Mouse (Mus musculus) midbrain, embryonic 10.5 days (tissue): ENCODE results near the gene Scube1. TPM values are rescaled to one million over a fixed set of nuclear protein-coding genes. Genes with fewer than 3 reads are reported as not detected.

Experiments used
- DNase-seq: peaks from one replicate; pipeline ENCODE4 v3.0.0-alpha.2; 2017; ENCODE audit warnings: low spot score
- H3K27ac ChIP-seq: fragments of 300-500 bp; sonication (generic); replicated peaks from 2 replicates; pipeline ENCODE4 v1.5.1; 2016; ENCODE audit warnings: mild to moderate bottlenecking
- H3K27me3 ChIP-seq: fragments of 300-500 bp; sonication (generic); 2 replicates; pipeline ENCODE4 v1.6.1; 2016; ENCODE audit warnings: low read depth, mild to moderate bottlenecking; ENCODE audit not compliant: poor library complexity, severe bottlenecking
- H3K36me3 ChIP-seq: fragments of 300-500 bp; sonication (generic); 2 replicates; pipeline ENCODE4 v1.6.1; 2016; ENCODE audit warnings: mild to moderate bottlenecking, moderate library complexity
- H3K4me1 ChIP-seq: fragments of 300-500 bp; sonication (generic); 2 replicates; pipeline ENCODE4 v1.6.1; 2016
- H3K4me3 ChIP-seq: fragments of 300-500 bp; sonication (generic); 2 replicates; pipeline ENCODE4 v1.5.1; 2016; ENCODE audit warnings: mild to moderate bottlenecking, moderate library complexity
- H3K9me3 ChIP-seq: fragments of 300-500 bp; sonication (generic); replicated peaks from 2 replicates; pipeline ENCODE4 v1.6.1; 2016; ENCODE audit warnings: mild to moderate bottlenecking
- WGBS: fragments of 180-500 bp; shearing (Covaris S2); methylation state at CpG from one replicate; pipeline ENCODE4 v1.1.7; 2016; 5-methylcytosine and 5-hydroxymethylcytosine counted together
- polyA plus RNA-seq: library from polyadenylated mRNA; unstranded; fragments of >200 nt; fragmentation: Nextera tagmentation; extraction: Ambion mirVana; gene quantifications from 2 replicates; pipeline ENCODE4 v1.2.1, GENCODE M21; 2016

Scube1 gene
- polyA plus RNA-seq, 1 experiment from 2014 or later = 74.8 TPM

DNA sequence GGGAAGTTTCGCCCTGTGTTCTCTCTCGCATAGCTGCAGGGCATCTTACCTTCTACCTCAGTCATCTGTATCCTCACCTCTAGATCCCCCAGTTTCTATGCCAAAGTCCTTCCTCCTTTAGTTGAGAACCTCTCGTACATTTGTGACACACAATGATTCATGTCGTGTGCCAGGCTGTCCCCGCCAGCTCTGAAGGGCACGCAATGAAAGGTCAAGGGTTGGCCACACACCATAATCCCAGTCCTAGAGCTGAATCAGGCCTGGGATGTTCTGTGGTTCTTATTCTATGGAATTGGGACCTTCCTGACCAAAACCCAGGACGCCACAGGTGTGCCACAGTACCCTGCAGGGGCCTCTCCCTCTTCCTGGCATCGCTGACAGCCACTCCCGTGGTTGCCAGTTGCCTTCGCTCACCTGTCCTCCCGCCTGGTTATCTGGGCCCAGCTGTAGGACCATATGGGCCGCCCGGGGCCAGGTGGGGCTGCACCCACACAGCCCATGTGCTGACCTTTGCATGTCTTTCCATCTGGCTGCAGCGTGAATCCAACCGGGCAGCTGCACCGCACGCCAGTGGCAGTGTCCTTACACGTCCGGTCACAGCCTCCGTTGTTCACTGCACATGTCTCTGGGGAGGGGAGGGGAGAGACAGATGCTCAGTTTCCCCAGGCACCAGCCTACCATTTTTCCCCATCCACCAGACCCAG, 86.5 kb downstream of the Scube1 start:
- Histone ChIP-seq H3K4me1 (peaks cover 24% of the 10 kb centered on the region), H3K27ac (0 out of 2 replicates have a peak overlapping the region, but pooled peaks have one; percentile 57), H3K36me3 (peaks cover 70% of the 10 kb centered on the region), H3K4me3 (no peak overlapping the region), H3K27me3 (0 out of 2 replicates have a peak, but pooled peaks cover 6% of the 10 kb centered on the region), H3K9me3 (no peaks in the 10 kb centered on the region)
- DNase-seq = no peak
- WGBS = 86% methylated on average over 20 of the region's 20 CpGs

DNA sequence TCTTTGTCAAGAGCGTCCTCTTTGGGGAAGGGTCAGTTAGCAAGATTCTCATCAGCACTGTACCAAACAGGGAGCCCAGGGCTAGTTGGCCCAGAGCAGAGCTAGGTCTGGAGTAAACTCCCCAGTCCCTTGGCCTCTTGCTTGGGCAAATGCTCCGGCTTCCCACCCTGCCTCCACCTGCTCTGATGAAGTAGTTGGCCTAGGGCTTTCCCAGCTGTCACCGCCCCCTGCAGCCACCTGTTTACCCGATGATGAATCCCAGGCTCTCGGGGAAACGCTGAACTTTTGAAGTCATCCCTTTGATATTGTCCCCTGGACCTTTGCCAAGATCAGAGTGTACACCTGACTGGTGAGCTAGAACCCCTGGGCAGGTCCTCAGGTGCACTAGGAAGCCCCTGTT, 88.1 kb downstream of the Scube1 start:
- no peaks in the 10 kb centered on the region for H3K9me3 ChIP-seq
- H3K27me3 ChIP-seq = 0 out of 2 replicates have a peak, but pooled peaks cover 6% of the 10 kb centered on the region

DNA sequence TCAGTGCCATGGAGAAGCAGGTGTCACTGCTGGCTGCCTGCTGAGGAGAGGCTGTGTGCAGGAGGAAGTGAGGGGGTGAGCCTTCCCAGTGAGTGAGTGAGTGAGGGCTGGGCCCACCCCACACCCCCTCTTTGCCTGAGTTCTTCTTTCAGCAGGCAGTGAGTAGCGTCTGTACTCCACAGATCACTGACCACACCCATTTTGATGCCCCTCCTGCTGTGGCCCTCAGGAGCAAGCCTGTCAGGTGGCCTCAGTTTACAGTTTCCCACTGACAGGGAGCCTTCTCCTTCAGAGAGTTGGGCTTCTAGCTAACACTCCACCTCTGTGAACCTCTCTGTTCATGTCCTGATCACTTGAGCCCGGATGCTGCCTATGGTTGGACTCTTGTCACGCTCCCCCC, 89.6 kb downstream of the Scube1 start:
- Histone ChIP-seq H3K27me3 (0 out of 2 replicates have a peak, but pooled peaks cover 6% of the 10 kb centered on the region), H3K27ac (no peak overlapping the region), H3K36me3 (peaks cover 85% of the 10 kb centered on the region), H3K4me1 (peaks cover 22% of the 10 kb centered on the region), H3K9me3 (peaks cover 5% of the 10 kb centered on the region), H3K4me3 (no peak overlapping the region)
- DNase-seq = no peak
- WGBS = 53% methylated on average over 3 of the region's 3 CpGs

More for the DNA sequence above, 88.1 kb downstream of the Scube1 start:
- H3K27ac ChIP-seq = no peak overlapping the region
- 90% methylated on average over 6 of the region's 6 CpGs for WGBS
- peaks cover 70% of the 10 kb centered on the region for H3K36me3 ChIP-seq
- H3K4me3 ChIP-seq = no peak overlapping the region
- H3K4me1 ChIP-seq = peaks cover 24% of the 10 kb centered on the region
- DNase-seq = no peak

DNA sequence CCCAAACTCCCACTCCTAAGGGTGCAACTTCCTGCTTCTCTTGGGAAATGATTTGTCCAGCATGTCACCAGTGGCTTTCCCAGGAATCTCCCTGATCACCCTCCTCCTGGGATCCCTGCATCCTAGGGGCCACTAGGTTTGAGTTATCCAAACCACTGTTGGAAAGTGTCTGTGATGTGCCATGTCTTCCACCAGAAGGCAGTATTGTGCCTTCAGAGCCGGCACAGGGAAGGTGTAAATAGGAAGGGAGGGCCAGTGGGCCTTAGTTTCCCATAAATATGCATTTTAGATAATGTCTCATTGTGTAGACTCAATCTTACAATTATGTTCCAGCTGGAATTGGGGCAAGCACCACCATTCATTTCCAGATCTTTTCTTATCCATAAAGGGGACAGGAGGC, 90.7 kb downstream of the Scube1 start:
- H3K27me3 ChIP-seq = 0 out of 2 replicates have a peak, but pooled peaks cover 6% of the 10 kb centered on the region
- peaks cover 11% of the 10 kb centered on the region for H3K4me1 ChIP-seq
- H3K36me3 ChIP-seq = peaks cover 94% of the 10 kb centered on the region
- WGBS = 16% methylated on average over 1 of the region's 1 CpGs
- DNase-seq = no peak
- peaks cover 11% of the 10 kb centered on the region for H3K9me3 ChIP-seq
- no peak overlapping the region for H3K27ac ChIP-seq
- H3K4me3 ChIP-seq = no peak overlapping the region

GRCm38 (mm10) chr15:83631071-83631470, 93.8 kb downstream of the Scube1 start:
- no peak overlapping the region for H3K27ac ChIP-seq
- no peaks in the 10 kb centered on the region for H3K4me1 ChIP-seq
- peaks cover 11% of the 10 kb centered on the region for H3K9me3 ChIP-seq
- 87% methylated on average over 7 of the region's 7 CpGs for WGBS
- DNase-seq = no peak
- no peak overlapping the region for H3K4me3 ChIP-seq
- H3K36me3 ChIP-seq = peaks cover 98% of the 10 kb centered on the region
- H3K27me3 ChIP-seq = no peaks in the 10 kb centered on the region

DNA sequence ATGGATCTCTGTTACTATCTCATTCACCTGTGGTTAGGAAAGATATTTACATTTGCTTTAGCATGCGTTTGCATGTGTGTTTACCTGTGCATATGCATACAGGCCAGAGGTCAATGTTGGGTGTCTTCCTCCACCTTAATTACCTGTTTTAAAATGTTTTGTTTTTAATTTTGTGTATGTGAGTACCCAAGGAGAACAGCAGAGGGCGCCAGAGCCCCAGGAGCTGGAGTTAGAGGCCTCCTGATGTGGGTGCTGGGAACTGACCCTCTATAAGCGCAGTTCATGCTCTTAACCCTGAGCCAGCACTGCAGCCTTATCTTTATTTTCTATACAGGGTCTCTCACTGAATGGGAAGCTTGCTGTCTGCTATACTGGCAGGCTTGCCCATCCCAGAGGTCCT, 95.1 kb downstream of the Scube1 start:
- no peaks in the 10 kb centered on the region for H3K4me1 ChIP-seq
- H3K9me3 ChIP-seq = peaks cover 11% of the 10 kb centered on the region
- peaks cover 99% of the 10 kb centered on the region for H3K36me3 ChIP-seq
- WGBS = 74% methylated on average over 3 of the region's 3 CpGs
- H3K27ac ChIP-seq = no peak overlapping the region
- no peak overlapping the region for H3K4me3 ChIP-seq
- H3K27me3 ChIP-seq = no peaks in the 10 kb centered on the region
- DNase-seq = no peak

GRCm38 (mm10) chr15:83626142-83626645, 98.6 kb downstream of the Scube1 start:
- H3K4me1 ChIP-seq = no peaks in the 10 kb centered on the region

DNA sequence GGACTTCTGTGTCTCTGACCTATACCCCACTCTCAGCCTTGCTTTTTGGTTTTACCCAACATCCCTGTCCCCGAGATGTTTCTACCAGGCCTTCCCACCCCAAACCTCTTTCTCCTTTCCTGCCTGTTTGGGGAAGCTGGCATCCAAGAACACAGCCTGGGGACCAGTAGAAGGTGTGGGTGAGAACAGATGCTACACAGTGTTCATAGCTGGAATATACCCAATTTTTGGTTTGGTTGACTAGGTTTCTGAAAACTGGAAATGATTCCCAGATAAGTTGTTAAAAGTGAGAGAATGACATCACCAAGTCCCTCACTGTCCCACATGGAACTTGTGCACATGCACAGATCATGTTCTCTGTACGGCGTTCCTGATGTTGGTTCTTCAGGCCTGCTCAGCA, 109.6 kb downstream of the Scube1 start:
- no peaks in the 10 kb centered on the region for H3K4me1 ChIP-seq
- H3K9me3 ChIP-seq = no peaks in the 10 kb centered on the region
- no peak overlapping the region for H3K27ac ChIP-seq
- no peak overlapping the region for H3K4me3 ChIP-seq
- H3K36me3 ChIP-seq = peaks cover 98% of the 10 kb centered on the region
- 99% methylated on average over 3 of the region's 3 CpGs for WGBS
- no peak for DNase-seq
- H3K27me3 ChIP-seq = no peaks in the 10 kb centered on the region

More at GRCm38 (mm10) chr15:83626142-83626645, 98.6 kb downstream of the Scube1 start:
- peaks cover 96% of the 10 kb centered on the region for H3K36me3 ChIP-seq
- no peaks in the 10 kb centered on the region for H3K27me3 ChIP-seq
- 94% methylated on average over 2 of the region's 2 CpGs for WGBS
- no peak overlapping the region for H3K4me3 ChIP-seq
- no peak overlapping the region for H3K27ac ChIP-seq
- no peak for DNase-seq
- H3K9me3 ChIP-seq = peaks cover 11% of the 10 kb centered on the region

- no peaks in the 10 kb centered on the region for H3K4me1 ChIP-seq
- no peaks in the 10 kb centered on the region for H3K9me3 ChIP-seq
- WGBS = 53% methylated on average over 15 of the region's 15 CpGs
- H3K4me3 ChIP-seq = no peak overlapping the region
- peaks cover 69% of the 10 kb centered on the region for H3K36me3 ChIP-seq
- H3K27me3 ChIP-seq = no peaks in the 10 kb centered on the region
- H3K27ac ChIP-seq = no peak overlapping the region
- peak; percentile 60 for DNase-seq
Observed at GRCm38 (mm10) chr15:83607115-83607802, 117.6 kb downstream of the Scube1 start.

- Histone ChIP-seq H3K36me3 (peaks cover 63% of the 10 kb centered on the region), H3K27ac (no peak overlapping the region), H3K4me1 (no peaks in the 10 kb centered on the region), H3K9me3 (no peaks in the 10 kb centered on the region), H3K27me3 (no peaks in the 10 kb centered on the region), H3K4me3 (no peak overlapping the region)
- no peak for DNase-seq
- 91% methylated on average over 8 of the region's 8 CpGs for WGBS
Observed at GRCm38 (mm10) chr15:83606700-83607099, 118.1 kb downstream of the Scube1 start.

DNA sequence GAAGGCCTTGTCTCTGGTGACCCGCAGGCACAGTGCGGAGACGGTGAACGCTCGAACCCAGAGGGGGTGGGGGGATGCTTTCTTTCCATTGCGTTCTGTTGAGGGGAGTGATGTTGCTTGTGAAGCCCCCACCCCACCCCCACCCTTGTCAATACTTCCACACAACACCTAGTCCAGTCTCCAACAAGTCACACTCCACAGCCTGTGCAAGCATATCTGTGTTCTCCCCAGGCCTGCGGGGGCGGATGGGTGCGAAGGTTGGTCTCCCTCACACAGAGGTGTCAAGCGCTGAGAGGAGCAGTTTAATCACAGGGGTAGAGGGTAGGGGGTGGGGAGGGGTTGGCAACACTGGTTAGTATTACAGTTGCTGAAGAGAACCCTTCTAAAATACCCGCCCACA, 118.6 kb downstream of the Scube1 start:
- H3K4me1 ChIP-seq = 0 out of 2 replicates have a peak, but pooled peaks cover 1% of the 10 kb centered on the region
- no peak for DNase-seq
- WGBS = 92% methylated on average over 11 of the region's 11 CpGs
- H3K27me3 ChIP-seq = no peaks in the 10 kb centered on the region
- no peaks in the 10 kb centered on the region for H3K9me3 ChIP-seq
- H3K4me3 ChIP-seq = no peak overlapping the region
- peaks cover 58% of the 10 kb centered on the region for H3K36me3 ChIP-seq
- no peak overlapping the region for H3K27ac ChIP-seq

DNA sequence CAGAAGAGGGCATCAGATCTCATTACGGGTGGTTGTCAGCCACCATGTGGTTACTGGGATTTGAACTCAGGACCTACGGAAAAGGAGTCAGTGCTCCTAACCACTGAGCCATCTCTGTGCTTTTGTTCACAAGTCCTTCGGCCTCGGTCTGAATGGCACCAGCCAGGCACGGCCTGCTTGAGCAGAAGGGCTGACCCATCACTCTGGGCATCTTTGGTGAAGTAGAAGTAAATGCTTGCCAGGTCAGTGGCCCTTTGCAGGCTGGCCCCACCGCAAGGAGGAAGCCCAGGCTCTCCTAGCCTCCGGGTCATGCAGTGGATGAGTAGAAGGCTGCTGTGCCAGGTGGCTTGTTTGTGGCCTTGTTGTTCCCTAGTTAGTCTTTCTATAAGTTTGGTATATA, 121.4 kb downstream of the Scube1 start:
- Histone ChIP-seq H3K27me3 (no peaks in the 10 kb centered on the region), H3K36me3 (peaks cover 32% of the 10 kb centered on the region), H3K4me3 (no peak overlapping the region), H3K9me3 (no peaks in the 10 kb centered on the region), H3K27ac (no peak overlapping the region), H3K4me1 (0 out of 2 replicates have a peak, but pooled peaks cover 3% of the 10 kb centered on the region)
- DNase-seq = no peak
- 95% methylated on average over 7 of the region's 7 CpGs for WGBS

DNA sequence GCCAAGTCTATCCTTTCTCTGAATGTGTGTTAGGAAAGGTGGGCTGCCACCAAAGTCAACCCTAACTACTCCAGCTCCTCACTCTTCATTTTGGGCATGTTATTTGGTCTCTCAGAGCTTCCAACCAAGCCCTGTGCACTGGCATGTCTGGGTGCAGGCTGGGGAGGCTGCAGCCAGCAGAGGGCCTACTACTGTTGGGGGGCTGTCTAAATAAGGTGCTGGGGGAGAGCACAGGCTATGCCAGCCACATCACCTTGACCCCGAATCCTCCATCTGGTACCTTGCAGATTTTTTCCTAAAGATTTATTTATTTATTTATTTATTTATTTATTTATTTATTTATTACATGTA, 121.8 kb downstream of the Scube1 start:
- Histone ChIP-seq H3K4me3 (no peak overlapping the region), H3K9me3 (no peaks in the 10 kb centered on the region), H3K36me3 (peaks cover 28% of the 10 kb centered on the region), H3K27me3 (no peaks in the 10 kb centered on the region), H3K27ac (no peak overlapping the region), H3K4me1 (0 out of 2 replicates have a peak, but pooled peaks cover 3% of the 10 kb centered on the region)
- 85% methylated on average over 1 of the region's 1 CpGs for WGBS
- no peak for DNase-seq
